Mouse (Mus musculus) heart, postnatal 0 days (tissue): ENCODE results near the gene Rbm28. TPM values are rescaled to one million over a fixed set of nuclear protein-coding genes. Genes with fewer than 3 reads are reported as not detected.

Experiments
- ATAC-seq: fragments of 200-750 bp; cut with Nextera tagmentation; 2 replicates; pipeline ENCODE4 v1.8.0; 2017; ENCODE audit warnings: low read depth, moderate number of reproducible peaks, moderate library complexity; ENCODE audit not compliant: insufficient read depth
- DNase-seq: peaks from one replicate; pipeline ENCODE4 v3.0.0-alpha.2; 2016; ENCODE audit warnings: low spot score
- H3K27ac ChIP-seq: fragments of 300-500 bp; sonication (generic); 2 replicates; pipeline ENCODE4 v1.5.1; 2014; ENCODE audit warnings: low read depth, mild to moderate bottlenecking
- H3K27me3 ChIP-seq: fragments of 300-500 bp; sonication (generic); 2 replicates; pipeline ENCODE4 v1.6.1; 2014; ENCODE audit warnings: low read length, mixed read lengths; ENCODE audit not compliant: control insufficient read depth, insufficient read depth
- H3K36me3 ChIP-seq: fragments of 300-500 bp; sonication (generic); replicated peaks from 2 replicates; pipeline ENCODE4 v1.6.1; 2014; ENCODE audit warnings: low read length, mixed read lengths; ENCODE audit not compliant: control insufficient read depth, insufficient read depth
- H3K4me1 ChIP-seq: fragments of 300-500 bp; sonication (generic); 2 replicates; pipeline ENCODE4 v1.6.1; 2014; ENCODE audit warnings: antibody characterized with exemption; ENCODE audit not compliant: control insufficient read depth, insufficient read depth
- H3K4me2 ChIP-seq: fragments of 300-500 bp; sonication (generic); 2 replicates; pipeline ENCODE4 v1.6.1; 2014; ENCODE audit warnings: low read depth, mild to moderate bottlenecking, low read length, moderate library complexity
- H3K4me3 ChIP-seq: fragments of 300-500 bp; sonication (generic); 2 replicates; pipeline ENCODE4 v1.5.1; 2014; ENCODE audit warnings: low read depth, low read length
- H3K9ac ChIP-seq: fragments of 300-500 bp; sonication (generic); replicated peaks from 2 replicates; pipeline ENCODE4 v1.6.1; 2014; ENCODE audit warnings: low read depth, low read length, mixed read lengths
- H3K9me3 ChIP-seq: fragments of 300-500 bp; sonication (generic); replicated peaks from 2 replicates; pipeline ENCODE4 v1.6.1; 2016; ENCODE audit warnings: low read length; ENCODE audit not compliant: control insufficient read depth
- CTCF ChIP-seq: IDR thresholded peaks from 2 replicates; pipeline ENCODE4 v1.5.1; 2016; ENCODE audit warnings: antibody characterized with exemption, control low read depth, low read depth
- EP300 ChIP-seq: IDR thresholded peaks from 2 replicates; pipeline ENCODE4 v1.6.1; 2016; ENCODE audit warnings: antibody characterized with exemption, low read depth
- WGBS: fragments of 180-500 bp; shearing (Covaris S2); extraction: QIAGEN DNeasy Blood & Tissue Kit; methylation state at CpG from one replicate; pipeline ENCODE4 v1.1.7; 2014; 5-methylcytosine and 5-hydroxymethylcytosine counted together
- polyA plus RNA-seq: library from polyadenylated mRNA; unstranded; fragments of >200 nt; fragmentation: Nextera tagmentation; extraction: Ambion mirVana; gene quantifications from 2 replicates; pipeline ENCODE4 v1.2.1, GENCODE M21; 2015
- total RNA-seq: library from RNA; depleted of rRNA; stranded (reverse); fragments of >200 nt; gene quantifications from 2 replicates; pipeline ENCODE4 v1.2.3, GENCODE M21; 2014; ENCODE audit warnings: low replicate concordance

Rbm28 gene
- total and polyA plus RNA-seq, 2 experiments from 2014 or later, result 6.8 to 13.3 TPM

GRCm38 (mm10) chr6:29137441-29137840 lies 27.4 kb downstream of the Rbm28 start:
- Histone ChIP-seq H3K9me3 (no peaks in the 10 kb centered on the region), H3K4me3 (no peak overlapping the region), H3K4me2 (no peak overlapping the region), H3K27me3 (no peaks in the 10 kb centered on the region), H3K4me1 (no peaks in the 10 kb centered on the region), H3K9ac (no peak overlapping the region), H3K27ac (no peak overlapping the region), H3K36me3 (peaks cover 65% of the 10 kb centered on the region)
- TF ChIP-seq EP300, result no peak
- TF ChIP-seq CTCF, result no peak
- DNase-seq, result no peak
- no peak for ATAC-seq
- 89% methylated on average over 9 of the region's 9 CpGs for WGBS

GRCm38 (mm10) chr6:29133100-29133499 lies 31.7 kb downstream of the Rbm28 start:
- TF ChIP-seq CTCF, result no peak
- no peak for TF ChIP-seq EP300
- peaks cover 85% of the 10 kb centered on the region for H3K36me3 ChIP-seq
- H3K9me3 ChIP-seq, result no peaks in the 10 kb centered on the region
- ATAC-seq (no peak), DNase-seq (no peak)
- 88% methylated on average over 9 of the region's 9 CpGs for WGBS
- no peak overlapping the region for H3K4me2 ChIP-seq
- H3K27me3 ChIP-seq, result no peaks in the 10 kb centered on the region
- no peak overlapping the region for H3K9ac ChIP-seq
- no peaks in the 10 kb centered on the region for H3K4me1 ChIP-seq
- no peak overlapping the region for H3K4me3 ChIP-seq
- H3K27ac ChIP-seq, result no peak overlapping the region

DNA sequence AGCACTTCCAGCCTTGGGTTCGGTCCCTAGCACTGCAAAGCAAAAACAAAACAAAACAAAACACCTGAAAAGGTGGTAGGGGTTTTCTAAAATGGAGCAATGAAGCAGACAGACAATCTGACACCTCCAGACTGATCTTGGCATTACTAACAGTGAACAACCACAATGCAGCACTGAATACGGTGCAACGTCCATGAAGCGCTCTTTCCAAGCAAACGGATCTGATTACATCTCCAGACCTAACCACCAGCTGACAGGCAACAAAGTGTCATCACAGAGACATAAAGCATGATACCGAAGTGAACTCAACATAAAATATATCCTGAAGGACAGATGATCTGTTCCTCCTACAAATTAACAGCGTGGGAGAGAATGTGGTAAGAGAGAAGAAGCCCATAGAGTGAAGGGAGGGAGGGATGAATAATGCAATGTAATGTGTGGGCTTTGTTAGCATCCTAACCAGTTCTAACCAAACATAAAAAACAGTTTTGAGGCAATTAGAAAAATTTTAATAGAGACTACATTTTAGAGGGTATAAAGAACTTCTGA lies 37.9 kb downstream of the Rbm28 start:
- DNase-seq (no peak), ATAC-seq (no peak)
- Histone ChIP-seq H3K36me3 (peaks cover 74% of the 10 kb centered on the region), H3K4me1 (no peaks in the 10 kb centered on the region), H3K4me2 (no peak overlapping the region), H3K27ac (no peak overlapping the region), H3K9ac (no peak overlapping the region), H3K4me3 (no peak overlapping the region), H3K9me3 (no peaks in the 10 kb centered on the region), H3K27me3 (no peaks in the 10 kb centered on the region)
- no peak for TF ChIP-seq EP300
- TF ChIP-seq CTCF, result no peak
- WGBS, result 84% methylated on average over 7 of the region's 7 CpGs

GRCm38 (mm10) chr6:29119990-29120389 lies 44.8 kb downstream of the Rbm28 start:
- H3K4me1 ChIP-seq, result peaks cover 6% of the 10 kb centered on the region; the same call in 1 of the 2 replicates
- DNase-seq (no peak), ATAC-seq (no peak)
- H3K4me2 ChIP-seq, result no peak overlapping the region
- no peaks in the 10 kb centered on the region for H3K9me3 ChIP-seq
- H3K27me3 ChIP-seq, result no peaks in the 10 kb centered on the region
- TF ChIP-seq CTCF (no peak), EP300 (no peak)
- 82% methylated on average over 13 of the region's 13 CpGs for WGBS
- H3K4me3 ChIP-seq, result no peak overlapping the region
- no peak overlapping the region for H3K9ac ChIP-seq
- no peak overlapping the region for H3K27ac ChIP-seq
- peaks cover 11% of the 10 kb centered on the region for H3K36me3 ChIP-seq

GRCm38 (mm10) chr6:29118963-29119362 lies 45.8 kb downstream of the Rbm28 start:
- Histone ChIP-seq H3K36me3 (peaks cover 3% of the 10 kb centered on the region; the same call in 1 of the 2 replicates), H3K9me3 (no peaks in the 10 kb centered on the region), H3K27ac (no peak overlapping the region), H3K27me3 (no peaks in the 10 kb centered on the region), H3K4me2 (no peak overlapping the region), H3K9ac (no peak overlapping the region), H3K4me1 (peaks cover 6% of the 10 kb centered on the region; the same call in 1 of the 2 replicates), H3K4me3 (no peak overlapping the region)
- TF ChIP-seq EP300 (no peak), CTCF (no peak)
- no peak for ATAC-seq
- DNase-seq, result no peak
- 67% methylated on average over 4 of the region's 4 CpGs for WGBS

- no peak for TF ChIP-seq EP300
- no peak for TF ChIP-seq CTCF
- DNase-seq (no peak), ATAC-seq (no peak)
- H3K4me2 ChIP-seq, result no peak overlapping the region
- no peak overlapping the region for H3K9ac ChIP-seq
- no peaks in the 10 kb centered on the region for H3K9me3 ChIP-seq
- H3K27ac ChIP-seq, result no peak overlapping the region
- no peak overlapping the region for H3K4me3 ChIP-seq
- H3K27me3 ChIP-seq, result no peaks in the 10 kb centered on the region
- H3K4me1 ChIP-seq, result peaks cover 6% of the 10 kb centered on the region; the same call in 1 of the 2 replicates
- no peaks in the 10 kb centered on the region for H3K36me3 ChIP-seq
Measured at GRCm38 (mm10) chr6:29118231-29118630, 46.6 kb downstream of the Rbm28 start.
